Mouse (Mus musculus) lung, postnatal 0 days (tissue): ENCODE results near the gene Pak4.

Source experiments
- CTCF ChIP-seq: IDR thresholded peaks from 2 replicates; pipeline ENCODE4 v1.5.1; 2016; ENCODE audit warnings: antibody characterized with exemption, mild to moderate bottlenecking
- EP300 ChIP-seq: IDR thresholded peaks from 2 replicates; pipeline ENCODE4 v1.6.1; 2016; ENCODE audit warnings: antibody characterized with exemption, mild to moderate bottlenecking, control low read depth

GRCm38 (mm10) chr7:28555939-28556535 lies 41.9 kb downstream of the Pak4 start:
- no peak for TF ChIP-seq EP300
- no peak for TF ChIP-seq CTCF
